Mouse (Mus musculus) embryo, embryonic 11 days (tissue): ENCODE measurements around the gene Dglucy.
A peak's percentile ranks its signal among the peaks of the same experiment; 100 is the strongest.
"Not testable (repeated sequence)": the region's sequence is repeated elsewhere in the genome, so short reads cannot be mapped to it uniquely, and the experiment has no call there.

Experiments
- DNase-seq: peaks from one replicate; pipeline ENCODE4 v3.0.0-alpha.2; 2015

Dglucy gene

GRCm38 (mm10) chr12:100781428-100782120, 2.7 kb downstream of the Dglucy start:
- no peak for DNase-seq

DNA sequence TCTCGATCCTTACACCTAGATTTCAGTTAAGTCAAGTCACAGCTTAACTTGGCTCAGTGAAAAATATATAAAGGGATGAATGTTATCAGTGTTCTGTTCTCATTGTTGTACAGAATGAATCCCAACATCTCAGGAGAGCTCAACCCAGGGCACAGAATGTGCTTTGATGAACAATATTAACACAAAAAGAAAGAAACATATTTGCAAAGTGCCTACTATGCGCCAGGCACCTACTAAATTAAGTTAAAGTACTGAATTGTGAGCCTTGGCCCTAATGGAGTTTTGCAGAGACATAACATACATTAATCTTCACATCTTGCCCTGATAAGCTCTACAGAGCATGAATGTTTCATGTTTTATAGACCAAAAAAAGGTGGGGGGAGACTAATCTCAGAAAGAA, 5.3 kb downstream of the Dglucy start:
- DNase-seq = no peak

GRCm38 (mm10) chr12:100785344-100785743, 6.5 kb downstream of the Dglucy start:
- DNase-seq = no peak

GRCm38 (mm10) chr12:100789981-100790550, 11.2 kb downstream of the Dglucy start:
- no peak for DNase-seq

- DNase-seq = no peak
Observed at GRCm38 (mm10) chr12:100791425-100791824, 12.6 kb downstream of the Dglucy start.

DNA sequence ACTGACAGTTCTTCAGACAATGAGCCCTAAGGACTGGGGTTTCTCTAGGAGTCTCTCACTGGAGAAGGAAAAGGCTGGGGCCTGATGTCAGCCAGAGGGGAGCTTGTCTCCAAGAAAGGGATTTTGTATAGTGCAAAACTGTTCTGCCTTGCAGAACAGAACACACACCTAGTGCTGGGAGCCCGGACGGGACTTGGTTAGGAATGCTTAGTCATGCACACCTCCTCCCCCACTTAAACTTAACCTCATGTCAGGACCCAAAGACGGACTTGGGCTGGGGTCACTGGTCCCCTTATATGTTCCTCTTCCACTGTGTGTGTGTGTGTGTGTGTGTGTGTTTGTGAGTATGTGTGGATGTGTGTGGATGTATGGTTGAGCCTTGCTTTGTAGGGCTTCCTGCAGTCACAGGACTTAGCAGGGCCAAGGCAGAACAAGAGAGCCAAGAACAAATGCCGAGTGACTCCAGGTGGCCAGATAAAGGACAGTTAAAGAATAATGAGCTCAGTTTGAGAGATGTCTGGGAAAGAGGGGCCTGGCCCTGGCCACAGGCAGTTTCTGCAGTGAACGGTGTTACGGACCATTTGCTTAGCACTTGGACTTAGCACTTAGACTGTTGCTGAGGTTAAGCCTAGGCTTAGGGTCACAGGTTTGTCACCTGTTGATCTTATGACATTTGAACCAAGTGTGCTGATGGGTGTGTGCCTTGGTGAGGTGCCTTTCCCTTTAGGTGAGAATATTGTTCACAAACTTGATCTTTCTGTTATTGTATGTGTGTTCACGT, 15.8 kb downstream of the Dglucy start:
- no peak for DNase-seq

DNA sequence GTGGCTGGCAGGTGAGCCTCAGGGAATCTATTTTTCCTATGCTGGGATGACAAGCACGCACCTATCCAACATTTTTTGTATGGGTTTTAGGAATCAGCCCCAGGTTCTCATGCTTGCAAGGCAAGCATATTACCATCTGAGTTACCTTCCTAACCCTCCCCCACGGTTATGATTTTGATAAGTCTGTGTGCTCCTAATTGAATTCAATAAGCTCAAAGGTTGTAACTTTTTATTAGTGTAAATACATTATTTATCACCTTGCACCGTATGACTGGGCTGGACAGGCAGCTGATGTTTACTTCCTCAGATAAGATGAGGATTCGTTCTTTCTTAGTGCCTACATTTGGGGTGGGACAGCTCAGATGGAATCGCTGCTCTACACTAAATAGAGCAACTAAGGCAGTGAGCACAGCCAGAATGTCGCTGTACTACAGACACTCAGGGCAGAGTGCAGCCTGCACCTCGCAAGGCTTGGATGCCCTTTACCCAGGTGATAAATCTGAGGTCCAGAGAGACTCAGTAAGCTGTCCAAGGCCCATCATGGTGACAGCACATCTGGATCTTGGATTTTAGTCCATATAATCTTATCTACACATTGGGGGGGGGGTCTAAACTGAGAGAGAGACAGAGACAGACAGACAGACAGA, 16.7 kb downstream of the Dglucy start:
- DNase-seq = no peak

DNA sequence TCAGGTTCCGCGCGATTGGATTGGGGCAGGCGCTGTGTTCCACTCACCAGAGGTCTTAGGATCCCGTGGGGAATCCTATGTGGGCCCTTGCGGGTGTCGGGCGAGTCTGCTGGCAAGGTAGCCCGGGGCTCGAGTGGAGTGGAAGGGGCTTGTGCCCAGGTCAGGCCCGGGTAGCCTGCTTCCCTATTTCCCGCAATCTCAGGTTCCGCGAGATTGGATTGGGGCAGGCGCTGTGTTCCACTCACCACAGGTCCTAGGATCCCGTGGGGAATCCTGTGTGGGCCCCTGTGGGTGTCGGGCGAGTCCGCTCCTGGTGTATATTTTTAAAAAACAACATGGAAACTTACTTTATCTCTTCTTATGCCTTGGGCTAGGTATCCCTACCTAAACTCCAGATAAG, 24.5 kb downstream of the Dglucy start:
- not testable (repeated sequence) for DNase-seq

- DNase-seq = no peak
Observed at GRCm38 (mm10) chr12:100807280-100807679, 28.4 kb downstream of the Dglucy start.

DNA sequence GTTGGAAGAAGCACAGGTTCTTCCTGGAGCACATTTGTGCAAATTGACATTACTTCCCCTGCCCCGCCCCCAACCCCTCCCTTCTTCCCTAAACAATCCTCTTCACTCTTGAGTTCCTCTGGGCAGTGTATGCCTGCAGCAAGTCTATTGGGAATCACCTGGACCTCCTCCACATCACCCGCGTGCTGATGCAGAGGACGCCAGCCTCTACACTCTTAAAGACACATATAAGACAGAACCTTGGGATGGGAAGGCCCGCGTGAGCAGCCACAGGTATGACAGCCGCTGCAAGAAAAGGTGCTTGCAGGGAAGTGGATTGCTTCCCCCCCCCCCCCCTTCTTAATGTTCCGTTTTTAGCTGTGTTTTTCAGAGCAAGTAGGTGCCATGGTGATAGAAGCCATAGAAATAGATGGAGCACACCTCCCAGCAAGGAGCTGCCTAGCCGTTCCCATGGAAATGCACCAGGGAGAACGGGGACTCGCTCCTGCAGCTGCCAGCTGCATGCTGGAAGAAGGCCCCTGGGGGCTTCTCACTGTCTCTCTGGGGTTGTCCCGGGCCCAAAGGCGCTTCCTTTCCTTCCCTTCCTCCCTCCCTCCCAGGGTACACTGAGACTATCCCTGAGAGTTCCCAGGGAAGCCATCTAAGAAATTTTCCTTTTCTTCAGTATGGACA, 29.9 kb downstream of the Dglucy start:
- DNase-seq = no peak

GRCm38 (mm10) chr12:100810542-100810941, 31.7 kb downstream of the Dglucy start:
- DNase-seq = no peak

DNA sequence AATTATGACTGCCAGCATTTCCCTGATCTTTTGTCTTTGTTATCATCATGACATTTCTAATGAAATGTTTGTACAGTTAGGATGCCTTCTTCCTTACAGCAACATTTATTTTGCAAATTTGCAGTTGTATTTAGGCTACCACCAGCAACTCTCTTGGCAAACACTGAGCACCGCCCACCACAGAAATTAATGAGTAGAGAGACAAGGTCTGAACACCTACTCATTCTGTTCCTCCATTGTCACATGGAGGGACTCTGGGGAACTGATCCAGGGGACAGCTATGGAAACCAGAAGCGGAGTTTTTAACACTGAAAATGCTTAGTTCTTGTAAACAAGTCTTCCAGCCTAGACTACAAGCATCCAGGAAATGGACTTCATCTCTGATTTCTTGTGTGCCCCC, 35.0 kb downstream of the Dglucy start:
- DNase-seq = no peak

DNA sequence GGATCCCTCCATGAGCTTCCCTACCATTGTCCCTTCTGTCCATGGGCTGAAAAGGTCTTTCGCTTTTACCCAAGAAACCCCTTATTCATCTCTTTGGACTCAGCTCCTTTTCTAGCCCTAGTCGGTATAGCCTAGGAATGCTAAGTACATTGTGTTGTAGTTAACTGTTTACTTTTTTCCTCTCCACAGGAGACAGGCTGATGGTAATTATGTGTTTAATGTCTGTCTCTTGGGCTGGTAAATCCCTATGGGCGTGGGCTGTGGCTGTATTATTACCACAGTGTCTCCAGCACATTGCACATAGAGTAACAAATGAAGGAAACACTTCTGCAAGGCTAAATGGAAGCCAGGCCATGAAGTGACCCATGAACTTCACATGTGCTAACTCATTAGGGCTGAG, 35.8 kb downstream of the Dglucy start:
- no peak for DNase-seq

DNA sequence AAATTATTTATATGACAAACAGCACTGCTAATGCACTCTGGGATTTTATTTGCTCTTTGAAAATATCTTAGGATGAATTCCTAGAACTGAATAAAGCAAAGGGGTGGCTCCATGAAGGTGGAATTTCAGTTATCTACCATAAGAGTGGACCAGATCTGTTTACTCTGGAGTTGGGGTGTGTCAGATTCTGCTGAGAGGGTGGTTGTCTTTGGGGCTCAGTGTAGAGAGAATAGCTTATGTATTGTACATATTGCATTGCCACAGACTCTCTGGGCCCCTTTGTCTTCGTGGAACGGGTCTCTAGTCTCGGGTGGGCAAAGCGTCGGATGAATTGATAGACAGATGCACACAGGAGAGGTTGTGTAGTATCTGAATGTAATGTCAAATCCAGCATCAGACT, 38.0 kb downstream of the Dglucy start:
- DNase-seq = no peak

DNA sequence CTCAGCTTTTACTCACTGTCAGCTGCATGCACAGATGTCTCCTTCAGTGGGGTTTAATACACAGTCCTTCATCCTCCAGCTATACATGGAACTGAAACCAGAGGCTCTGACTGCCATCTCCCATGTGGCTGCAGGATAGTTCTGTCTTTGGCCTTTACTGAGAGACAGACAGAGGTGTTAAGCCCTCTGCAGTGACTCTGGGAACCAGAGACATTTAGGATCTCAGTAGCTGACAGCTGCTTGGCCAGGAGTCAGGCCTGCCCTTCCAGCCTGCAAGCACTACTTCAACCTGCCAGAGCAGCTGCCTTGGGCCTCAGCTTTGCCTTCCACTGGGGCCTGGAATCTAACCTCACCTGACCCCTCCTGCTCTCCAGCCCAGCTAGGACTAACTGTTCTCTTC, 41.1 kb downstream of the Dglucy start:
- DNase-seq = no peak

GRCm38 (mm10) chr12:100831021-100831420, 52.2 kb downstream of the Dglucy start:
- DNase-seq = no peak

- peak; percentile 26 for DNase-seq
Observed at GRCm38 (mm10) chr12:100831629-100832325, 52.9 kb downstream of the Dglucy start.

DNA sequence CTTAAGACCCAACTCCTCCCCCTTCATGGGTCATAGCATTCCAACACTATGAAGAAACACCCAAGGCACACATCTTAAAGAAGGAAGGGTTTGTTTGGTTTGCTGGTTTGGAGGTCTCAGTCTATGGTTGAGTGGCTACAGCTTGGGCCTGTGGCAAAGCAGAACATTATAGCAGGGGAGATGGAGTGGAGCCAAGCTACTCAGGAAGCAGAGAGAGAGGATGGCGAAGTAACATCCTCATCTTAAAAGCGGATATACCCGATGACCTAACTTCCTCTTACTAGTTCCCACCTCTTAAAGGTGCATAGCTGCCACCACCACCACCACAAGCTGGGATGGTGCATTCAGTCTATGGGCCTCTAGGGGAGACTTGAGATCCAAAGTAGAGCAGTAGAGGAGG, 58.4 kb downstream of the Dglucy start:
- no peak for DNase-seq

DNA sequence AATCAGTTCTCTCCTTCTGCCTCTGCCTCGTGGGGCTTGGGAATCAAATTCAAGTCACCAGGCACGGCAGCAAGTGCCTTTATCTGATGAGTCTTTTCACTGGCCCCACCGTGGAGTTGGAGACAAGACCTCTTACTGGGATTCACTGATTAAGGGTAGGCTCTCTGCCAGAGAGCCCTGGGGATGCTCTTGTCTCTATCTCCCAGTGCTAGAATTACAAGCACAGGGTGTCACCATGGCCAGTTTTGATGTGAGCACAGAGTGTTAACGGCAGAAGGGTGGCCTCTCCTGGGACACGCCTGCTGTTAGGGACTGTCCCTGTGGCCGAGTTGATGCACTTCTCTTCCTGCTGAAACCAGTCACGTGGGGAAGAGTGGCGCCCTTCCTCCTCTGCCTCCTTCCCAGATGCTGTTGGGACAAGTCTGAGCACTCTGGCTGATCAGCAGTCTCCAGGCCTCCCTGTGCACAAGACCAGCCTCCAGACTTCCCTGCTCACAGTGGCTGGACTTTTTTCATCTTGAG, 60.3 kb downstream of the Dglucy start:
- DNase-seq = no peak

- DNase-seq = no peak
Observed at GRCm38 (mm10) chr12:100839926-100840325, 61.1 kb downstream of the Dglucy start.

- DNase-seq = peak; percentile 83
Observed at GRCm38 (mm10) chr12:100841211-100841792, 62.4 kb downstream of the Dglucy start.

- no peak for DNase-seq
Observed at GRCm38 (mm10) chr12:100843171-100843570, 64.3 kb downstream of the Dglucy start.
